Mouse (Mus musculus) hindbrain, embryonic 10.5 days (tissue): Measurements from ENCODE around the gene Socs3. TPM values are rescaled to one million over a fixed set of nuclear protein-coding genes. Genes with fewer than 3 reads are reported as not detected.

Source experiments
- polyA plus RNA-seq: library from polyadenylated mRNA; unstranded; fragments of >200 nt; fragmentation: Nextera tagmentation; extraction: Ambion mirVana; gene quantifications from 2 replicates; pipeline ENCODE4 v1.2.1, GENCODE M21; 2016

Socs3 gene
- polyA plus RNA-seq, 1 experiment from 2014 or later, result 12.5 TPM

Other genes starting within 250 kb of the Socs3 start
- 1.5 TPM in 2 replicates for gene Tmc8, start 188.0 kb downstream of the Socs3 start, polyA plus RNA-seq
- 13.3 and 17.9 TPM in 2 replicates for gene Tmc6, start 187.8 kb downstream of the Socs3 start, polyA plus RNA-seq
- gene 6030468B19Rik, start 172.4 kb downstream of the Socs3 start, polyA plus RNA-seq, result 1.2 and 2.2 TPM in 2 replicates
- 0.30 and 0.31 TPM in 2 replicates for gene Gm20708, start 160.4 kb downstream of the Socs3 start, polyA plus RNA-seq
- 33.7 and 42.3 TPM in 2 replicates for gene Syngr2, start 160.4 kb downstream of the Socs3 start, polyA plus RNA-seq
- gene Afmid, start 144.1 kb downstream of the Socs3 start, polyA plus RNA-seq, result 3.8 and 4.0 TPM in 2 replicates
- gene Tk1, start 144.0 kb downstream of the Socs3 start, polyA plus RNA-seq, result 106 and 132 TPM in 2 replicates
- 338 and 392 TPM in 2 replicates for gene Birc5, start 120.8 kb downstream of the Socs3 start, polyA plus RNA-seq
- gene Tmem235, start 109.3 kb downstream of the Socs3 start, polyA plus RNA-seq, result not detected in 2 replicates
- 3.5 and 3.8 TPM in 2 replicates for gene Tha1, start 96.6 kb downstream of the Socs3 start, polyA plus RNA-seq
- gene Pgs1, start 16.2 kb upstream of the Socs3 start, polyA plus RNA-seq, result 46.2 and 51.9 TPM in 2 replicates
- gene Dnah17, start 160.6 kb upstream of the Socs3 start, polyA plus RNA-seq, result 0.19 and 0.33 TPM in 2 replicates